ENCODE assay signal across 16 mouse cellular contexts in genomic region chr5:92888628-92889241, GRCm38 (mm10).
DNase-seq lines count a peak whose midpoint lies in the region; ATAC-seq and TF ChIP-seq lines count a peak whose summit lies in the region.
"Had no signal": no experiment of that assay in that cellular context is flagged by ENCODE, and none has a peak within 500 bp of the region (broad histone marks: within the 10 kb centered on the region; RNA-seq: fewer than 3 reads in every experiment).

No protein-coding gene starts in this region.

- ATAC-seq in Patski = peak; percentile 68
- ATAC-seq: activated CD4-positive, CD25-positive, alpha-beta regulatory T cell, adult 4 months; hindbrain, postnatal 0 days; midbrain, embryonic 13.5 days had no signal

- H3K27me3 ChIP-seq in Patski = no peaks in the 10 kb centered on the region
- H3K27me3 ChIP-seq: embryonic facial prominence, embryonic 12.5 days; midbrain, embryonic 13.5 days had no signal

- peak; percentile 40 for DNase-seq in adrenal gland, postnatal 14 days
- no peak for DNase-seq in adrenal gland, postnatal 36 days
- no peak for DNase-seq in Patski (ENCODE audit: low read depth, low spot score)
- DNase-seq in heart, postnatal 36 days = peak; percentile 48 to 49
- DNase-seq in lung, postnatal 25 days (ENCODE audit: low spot score) = peak; percentile 63
- no peak for DNase-seq in thymus, postnatal 0 days (ENCODE audit: low spot score)
- DNase-seq in kidney, postnatal 36 days = no peak
- no peak for DNase-seq in cerebellum, adult 8-10 months
- DNase-seq: cerebellum, postnatal 36 days; gastrocnemius, postnatal 14 days; kidney, postnatal 14 days; spleen, adult 18-20 months had no signal

- in situ Hi-C loops in Patski (cut with MboI; ENCODE audit: low pct_unique_long_range_greater_than_20kb) = no loop called here

- POLR2A ChIA-PET in Patski (lab: Charles Lee) = interaction anchor here (0.8 kb wide), 1 partner anchor 32 kb away, joined by 3 read pairs; no protein-coding TSS in a partner anchor

- TF ChIP-seq CTCF in Patski (IDR thresholded peaks at IDR 0.05) = no peak

- CTCF ChIA-PET in Patski (lab: Charles Lee) = interaction anchor here (0.6 to 1.0 kb wide), 3 partner anchors 12 to 160 kb away, joined by 3 to 4 read pairs (median 3); no protein-coding TSS in a partner anchor

- intact Hi-C loops in heart, postnatal 36 days (cut with DNase I) = no loop called here

Comparison
In these comparisons a context has a peak if more than half of its experiments do, and no peak if none do; other contexts are left out.
1. DNase-seq: peak in adrenal gland, postnatal 14 days (single experiment), heart, postnatal 36 days (2 of 2) and lung, postnatal 25 days (single experiment); none in adrenal gland, postnatal 36 days (0 of 2), Patski (single experiment), thymus, postnatal 0 days (single experiment), kidney, postnatal 36 days (0 of 2) and cerebellum, adult 8-10 months (single experiment).